Mouse (Mus musculus) ovary, postnatal 36 days (tissue): ENCODE measurements around the gene Aspscr1.
A peak's percentile ranks its signal among the peaks of the same experiment; 100 is the strongest.

Experiments
- DNase-seq: peaks from one replicate; pipeline ENCODE4 v3.0.0; 2022; ENCODE audit warnings: low spot score, mixed read lengths

Gene Aspscr1

DNA sequence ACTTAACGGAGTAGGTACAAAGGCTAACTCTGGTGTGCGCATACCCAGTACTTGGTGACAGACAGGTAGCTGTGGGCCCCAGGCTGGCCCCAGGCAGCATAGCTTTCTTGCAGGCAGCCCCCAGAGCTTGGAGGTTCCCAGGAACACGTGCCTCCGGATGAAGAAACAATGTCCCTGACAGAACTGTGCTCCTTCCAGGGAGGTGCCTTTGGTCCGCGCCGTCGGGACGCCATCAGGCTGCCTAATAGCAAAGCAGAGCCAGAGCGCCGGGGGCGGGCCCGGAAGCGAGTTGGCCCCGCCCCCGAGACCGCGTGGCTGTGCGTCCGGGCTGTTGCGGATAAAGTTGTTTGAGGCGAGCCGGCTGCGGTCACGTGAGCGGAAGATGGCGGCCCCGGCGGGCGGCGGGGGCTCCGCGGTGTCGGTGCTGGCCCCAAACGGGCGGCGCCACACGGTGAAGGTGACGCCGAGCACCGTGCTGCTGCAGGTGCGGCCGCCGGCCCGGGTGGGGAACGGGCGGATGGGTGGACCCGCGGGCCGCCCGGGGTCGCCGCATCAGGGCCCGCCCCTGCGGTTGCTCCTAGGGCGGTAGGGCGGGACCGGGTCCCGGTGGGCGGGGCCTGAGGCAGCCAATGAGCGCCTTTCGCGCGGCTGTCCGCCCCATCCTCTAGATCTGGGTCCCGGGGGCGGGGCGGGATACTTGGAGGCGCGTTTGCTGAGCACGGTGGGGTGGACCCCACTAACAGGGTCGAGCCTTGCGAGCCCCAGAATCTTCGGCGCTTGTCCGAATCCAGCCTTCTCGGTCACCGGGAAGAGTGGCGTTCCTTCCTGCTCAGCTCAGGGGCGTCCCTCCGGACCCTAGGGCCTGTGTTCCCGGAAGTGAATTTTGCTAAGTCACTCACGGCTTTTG, at the start of gene Aspscr1:
Aspscr1 (plus strand) TSS at position 287 of the 907 bp plus-strand sequence.
- peak; percentile 97 for DNase-seq

DNA sequence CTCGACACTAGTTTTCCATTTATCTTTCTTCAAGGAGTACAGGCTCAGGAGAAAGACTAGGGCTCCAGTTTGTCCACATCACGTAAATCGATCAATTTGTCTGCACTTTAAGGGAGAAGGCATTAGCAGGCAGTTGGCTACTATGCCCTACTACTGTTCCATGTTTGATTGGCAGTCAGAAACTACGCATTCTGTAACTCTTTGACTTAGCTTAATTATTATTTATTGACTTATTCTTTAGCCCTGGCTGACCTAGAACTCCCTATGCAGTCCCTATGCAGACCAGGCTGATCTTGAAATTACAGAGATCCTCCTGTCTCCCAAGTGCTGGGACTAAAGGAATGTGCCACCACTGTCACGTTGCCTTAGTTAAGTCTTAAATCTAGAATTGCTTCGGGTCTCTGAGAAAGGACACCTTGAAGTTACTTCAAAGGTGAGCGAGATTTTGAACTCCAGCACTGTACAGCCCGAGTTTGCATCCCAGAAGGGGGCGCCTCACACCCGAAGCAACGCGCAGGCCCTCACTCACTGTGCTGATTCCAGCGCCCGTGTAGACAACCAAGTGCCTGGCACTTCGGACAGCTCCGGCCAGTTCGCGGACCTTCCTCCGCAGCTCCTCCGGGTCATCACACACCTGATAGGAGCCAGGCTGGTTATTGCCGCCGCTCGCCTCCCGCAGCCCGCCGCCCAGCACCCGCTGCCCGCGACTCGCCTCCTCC, 48.7 kb upstream of the Aspscr1 start:
- DNase-seq = peak; percentile 67

DNA sequence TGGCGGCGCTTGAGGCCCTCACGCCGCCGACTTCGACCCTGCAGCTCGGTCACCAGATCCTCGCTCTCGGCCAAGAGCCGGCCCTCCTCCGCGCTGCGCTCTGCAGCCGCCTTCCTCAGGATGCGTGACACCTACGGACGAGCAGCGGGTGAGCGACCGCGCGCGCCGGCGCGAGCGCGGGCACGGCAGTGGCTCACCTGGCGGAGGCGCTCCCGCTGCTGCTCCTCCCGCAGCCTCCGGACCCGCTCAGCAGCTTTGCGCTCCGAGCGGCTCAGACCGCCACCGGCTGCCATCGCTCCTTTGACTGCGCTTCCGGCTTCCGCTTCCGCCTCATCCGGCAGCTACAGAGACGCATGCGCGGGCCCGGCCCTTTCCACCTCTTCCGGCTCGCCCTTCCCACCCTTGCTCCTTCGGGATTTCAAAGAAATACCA, 48.1 kb upstream of the Aspscr1 start:
- DNase-seq = peak; percentile 86

DNA sequence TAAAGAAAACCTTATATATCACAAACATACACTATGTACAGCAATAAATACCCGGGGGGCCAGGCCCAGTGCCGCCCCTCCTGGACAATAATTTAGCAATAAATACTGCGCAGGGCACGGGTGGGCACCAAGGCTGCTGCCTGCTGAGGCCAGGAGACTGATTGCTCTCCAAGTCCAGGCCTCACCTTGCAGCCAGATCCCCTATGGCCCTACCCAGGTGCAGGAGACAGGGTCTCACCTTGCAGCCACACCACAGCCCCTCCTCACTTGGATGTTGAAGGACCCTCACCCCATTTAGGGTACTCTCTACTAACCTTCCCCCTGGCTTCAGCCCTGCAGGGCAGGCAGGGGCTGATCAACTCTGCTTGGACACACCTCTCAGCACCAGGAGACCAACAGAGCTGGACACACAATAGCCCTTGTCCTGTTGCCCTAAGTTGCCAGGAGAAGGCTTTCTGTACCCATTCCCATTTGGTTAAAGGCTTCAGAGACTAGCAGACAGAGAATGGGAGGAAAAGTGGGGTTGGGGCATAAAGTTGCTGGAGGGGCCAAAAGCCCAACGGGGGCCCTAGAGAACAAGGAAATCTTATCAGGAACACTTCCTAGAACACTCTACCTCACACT, 47.5 kb upstream of the Aspscr1 start, which contains the start of gene Sirt7:
Sirt7 (minus strand) TSS at position 89 of the 624 bp plus-strand sequence.
- DNase-seq = no peak

DNA sequence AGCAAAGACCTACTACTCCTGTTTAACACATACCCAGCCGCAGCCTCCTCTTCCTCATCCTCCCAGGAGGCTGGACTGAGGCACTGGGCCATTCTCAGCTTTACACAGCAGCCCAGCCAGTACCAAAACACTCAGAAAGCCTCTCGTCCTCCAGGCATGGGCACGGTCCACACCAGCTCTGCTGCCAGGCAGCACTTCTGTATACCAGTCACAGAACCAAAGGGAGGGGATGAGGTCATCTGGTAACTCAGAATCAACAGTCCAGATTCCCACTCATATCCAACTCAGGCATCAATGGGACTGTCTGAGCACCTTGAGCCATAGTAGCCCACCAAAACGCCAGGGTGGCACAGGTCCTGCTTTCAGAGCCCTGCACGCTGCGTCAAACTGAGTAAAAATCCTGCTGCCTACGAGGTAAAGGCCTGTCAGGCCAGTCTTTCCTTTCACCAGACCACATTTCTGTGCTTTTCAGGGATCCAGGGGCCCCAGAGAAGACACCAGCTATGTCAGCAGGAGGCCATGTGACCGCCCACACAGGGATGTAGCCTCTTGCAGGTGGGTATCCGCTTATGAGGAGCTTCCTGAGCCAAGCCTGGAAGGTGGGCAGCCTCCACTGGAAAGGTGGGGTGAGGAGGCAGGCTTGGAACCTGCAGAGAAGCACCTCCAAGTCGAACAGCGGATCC, 45.8 kb upstream of the Aspscr1 start:
- no peak for DNase-seq

DNA sequence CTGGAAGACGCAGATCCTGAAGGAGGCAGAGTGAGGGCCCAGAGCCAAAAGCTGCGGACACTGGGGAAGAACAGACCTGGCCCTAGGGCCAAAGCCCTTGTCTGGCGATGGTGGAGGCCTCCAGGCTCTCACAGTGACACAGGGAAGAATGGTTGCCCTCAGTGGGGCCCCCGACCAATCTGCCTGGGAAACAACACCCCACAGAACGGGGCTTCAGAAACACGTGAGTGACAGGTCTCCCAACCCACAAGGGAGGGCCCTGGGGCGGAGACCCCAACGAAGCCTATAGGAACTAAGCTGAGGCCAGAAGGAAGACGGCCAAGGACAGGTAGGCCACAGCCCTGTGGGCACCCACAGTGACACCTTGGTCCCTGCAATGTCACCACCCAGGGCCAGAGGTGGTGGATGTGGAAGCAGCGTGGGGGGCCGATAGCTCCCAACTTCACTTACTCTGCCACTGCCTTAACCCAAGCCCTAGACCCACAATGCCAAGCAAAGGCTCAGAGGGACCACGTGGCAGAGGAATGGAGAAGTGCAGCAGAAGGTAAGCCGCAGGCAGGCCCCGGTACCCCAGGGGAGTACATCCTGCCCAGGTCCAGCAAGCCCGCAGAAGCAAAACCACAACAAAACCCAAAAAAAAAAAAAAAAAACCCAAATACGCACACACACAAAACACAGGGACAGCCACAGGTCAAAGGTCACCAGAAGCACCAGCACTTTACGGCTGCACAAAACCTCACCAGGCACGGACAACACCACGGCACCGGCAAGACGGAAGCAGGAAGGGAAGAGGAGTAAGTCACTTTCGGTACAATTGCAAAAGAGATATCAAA, 45.1 kb upstream of the Aspscr1 start:
- no peak for DNase-seq

DNA sequence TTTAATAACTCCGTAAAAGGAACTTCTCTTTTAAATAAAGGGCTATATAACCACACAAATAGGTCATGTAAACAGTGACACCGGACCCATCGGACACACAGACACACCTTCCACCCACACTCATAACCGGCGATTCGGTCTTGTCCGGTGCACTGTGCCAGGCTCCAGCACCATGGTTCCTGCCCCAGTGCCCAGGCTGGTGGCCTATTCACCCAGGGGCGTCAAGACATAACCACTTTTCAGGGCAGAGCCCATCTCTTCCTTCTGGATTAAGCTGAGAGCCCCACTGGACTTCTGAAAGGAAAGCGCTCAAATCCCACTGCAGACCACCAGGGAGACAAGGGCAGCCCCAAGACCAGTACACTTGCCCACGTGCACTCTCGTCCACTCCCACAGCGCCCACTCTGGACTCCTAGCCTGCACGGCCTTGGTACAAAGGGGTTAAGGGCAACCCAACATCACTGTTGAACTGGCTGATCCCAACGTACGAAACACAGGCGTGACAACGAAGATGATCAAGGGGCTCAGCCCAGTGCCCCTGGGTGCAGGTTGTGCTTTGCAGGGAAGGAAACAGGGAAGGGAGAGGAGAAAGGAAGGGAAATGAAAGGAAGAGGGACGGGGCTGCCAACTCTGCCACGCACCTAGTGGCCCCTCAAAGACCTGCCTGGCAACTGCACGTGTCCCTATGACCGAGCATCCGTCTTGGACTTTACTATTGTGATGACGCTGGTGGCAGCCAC, 44.0 kb upstream of the Aspscr1 start:
- DNase-seq = no peak

DNA sequence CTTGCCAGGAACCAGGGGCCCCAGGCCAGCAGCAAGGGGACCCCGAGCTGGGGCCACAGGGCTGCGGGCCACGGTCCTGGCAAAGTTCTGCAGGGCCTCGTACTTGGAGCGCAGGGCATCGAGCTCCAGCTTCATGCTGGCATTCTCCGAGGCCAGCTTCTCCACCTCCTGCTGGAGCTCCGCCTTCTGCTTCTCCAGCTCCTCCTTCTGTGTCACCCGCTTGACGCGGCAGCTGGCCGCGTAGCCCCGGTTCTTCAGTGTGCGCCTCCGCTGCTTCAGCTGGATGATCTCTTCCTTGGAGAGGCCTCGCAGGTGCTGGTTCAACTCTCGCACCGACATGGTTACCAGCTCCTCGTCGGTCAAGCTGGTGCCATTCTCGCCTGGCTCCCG, 43.4 kb upstream of the Aspscr1 start:
- DNase-seq = no peak

DNA sequence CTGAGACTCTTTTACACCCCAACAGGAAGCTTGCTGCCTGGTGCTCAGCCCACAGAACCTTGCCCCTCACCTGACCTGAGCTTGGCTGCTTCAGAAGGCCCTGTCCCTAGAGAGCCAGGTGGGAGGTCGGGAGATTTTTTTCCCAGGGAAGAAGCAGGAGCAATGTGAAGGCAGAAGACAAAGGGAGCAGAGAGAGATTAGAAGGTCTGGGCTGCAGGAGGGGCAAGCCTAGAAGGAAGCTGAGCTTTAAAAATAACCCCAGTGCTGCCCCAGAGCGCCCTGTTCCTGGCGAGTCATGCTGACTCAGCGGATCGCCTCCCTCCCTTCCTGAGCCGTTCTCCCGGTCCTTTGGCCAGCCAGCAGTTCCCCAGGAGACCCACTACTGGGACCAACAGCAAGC, 42.9 kb upstream of the Aspscr1 start:
- DNase-seq = no peak

DNA sequence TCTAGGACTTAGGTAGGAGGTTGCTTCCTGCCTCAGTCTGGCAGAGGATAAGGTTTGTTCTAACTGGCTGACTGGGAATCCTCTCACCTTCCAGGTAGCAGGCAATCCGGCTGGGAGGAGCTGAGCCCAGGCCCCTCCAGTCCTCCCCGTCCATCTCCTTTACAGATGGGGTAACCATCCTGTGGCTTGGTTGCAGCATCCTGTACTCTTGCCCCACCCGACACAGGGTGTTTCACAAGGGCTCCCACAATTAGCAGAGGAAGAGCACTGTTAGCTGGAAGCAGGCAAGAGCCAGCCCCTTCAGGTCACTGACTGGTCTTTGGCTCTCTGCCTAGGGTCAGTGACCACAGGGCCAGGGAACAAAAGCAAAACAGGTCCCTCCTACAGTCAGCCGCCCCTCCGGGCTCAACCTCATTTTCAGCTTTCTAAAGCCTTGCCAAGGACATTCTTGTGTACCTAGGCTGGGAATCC, 42.3 kb upstream of the Aspscr1 start:
- DNase-seq = no peak

DNA sequence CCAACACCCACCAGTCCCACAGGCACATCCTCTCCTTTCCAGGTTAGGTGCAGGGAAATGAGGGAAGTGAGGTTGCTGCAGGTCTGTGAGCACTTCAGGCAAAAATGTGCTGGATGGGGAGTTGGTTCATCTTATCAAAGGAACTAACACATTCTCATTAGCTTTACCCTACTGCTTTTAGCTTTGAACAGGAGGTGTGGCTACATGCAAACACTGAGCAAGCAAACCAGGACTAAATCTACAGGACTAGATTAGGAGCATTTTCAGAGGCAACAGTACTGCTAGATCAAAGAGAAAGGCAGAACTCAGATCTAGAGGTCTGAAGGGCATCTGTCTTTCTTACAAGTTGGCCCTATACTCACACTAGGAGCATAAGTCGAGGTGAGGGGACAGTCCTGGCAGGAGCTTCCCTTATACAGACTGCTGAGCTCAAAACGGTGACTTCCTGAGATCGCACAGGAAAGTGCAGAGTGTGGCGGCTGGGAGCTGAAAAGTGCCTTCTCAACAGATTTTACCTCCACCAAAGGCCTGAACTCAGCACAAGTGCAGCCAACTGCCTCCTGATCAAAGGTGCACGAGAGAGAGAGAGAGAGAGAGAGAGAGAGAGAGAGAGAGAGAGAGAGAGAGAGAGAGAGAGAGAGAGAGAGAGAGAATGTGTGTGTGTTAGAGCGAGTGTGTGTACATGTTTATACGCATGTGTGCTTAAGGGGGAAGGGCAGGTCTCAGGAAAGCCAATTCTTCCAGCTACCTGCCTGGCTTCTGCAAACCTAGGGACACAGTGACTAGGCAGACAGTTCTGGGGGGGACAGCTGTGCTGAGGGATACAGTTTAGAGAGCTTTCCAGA, 41.7 kb upstream of the Aspscr1 start:
- no peak for DNase-seq

DNA sequence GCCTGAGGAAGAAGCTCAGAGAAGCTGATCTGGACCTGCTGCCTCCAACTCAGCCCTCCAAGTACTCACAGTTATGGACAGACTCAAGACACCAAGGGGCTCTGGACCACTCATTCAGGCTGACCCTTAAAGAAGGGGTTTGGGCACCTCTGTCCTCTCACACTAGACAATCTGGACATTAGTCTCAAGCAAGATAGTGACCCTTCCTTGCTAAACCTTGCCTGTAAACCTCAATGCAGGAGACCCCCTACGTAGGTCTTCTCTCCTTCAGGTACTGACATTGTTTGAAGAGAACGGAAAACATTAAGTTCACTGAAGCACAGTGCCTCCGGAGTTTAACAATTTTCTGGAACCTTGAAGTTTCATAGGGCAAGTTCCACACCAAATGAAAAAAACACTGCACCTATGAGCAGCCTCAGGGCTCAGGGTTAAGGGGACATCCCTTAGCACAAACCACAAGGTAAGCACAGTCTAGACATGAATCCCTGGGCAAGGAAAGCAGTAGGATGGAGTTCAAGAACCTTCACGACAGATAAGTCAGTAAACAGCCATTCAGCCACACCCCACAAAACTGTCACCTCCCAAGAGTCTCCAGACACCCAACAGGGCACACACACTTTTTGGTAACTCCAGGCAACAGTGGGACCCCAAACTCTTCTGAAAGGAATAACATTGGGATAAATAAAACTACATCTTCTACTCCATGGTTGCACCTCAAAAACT, 40.9 kb upstream of the Aspscr1 start:
- no peak for DNase-seq

DNA sequence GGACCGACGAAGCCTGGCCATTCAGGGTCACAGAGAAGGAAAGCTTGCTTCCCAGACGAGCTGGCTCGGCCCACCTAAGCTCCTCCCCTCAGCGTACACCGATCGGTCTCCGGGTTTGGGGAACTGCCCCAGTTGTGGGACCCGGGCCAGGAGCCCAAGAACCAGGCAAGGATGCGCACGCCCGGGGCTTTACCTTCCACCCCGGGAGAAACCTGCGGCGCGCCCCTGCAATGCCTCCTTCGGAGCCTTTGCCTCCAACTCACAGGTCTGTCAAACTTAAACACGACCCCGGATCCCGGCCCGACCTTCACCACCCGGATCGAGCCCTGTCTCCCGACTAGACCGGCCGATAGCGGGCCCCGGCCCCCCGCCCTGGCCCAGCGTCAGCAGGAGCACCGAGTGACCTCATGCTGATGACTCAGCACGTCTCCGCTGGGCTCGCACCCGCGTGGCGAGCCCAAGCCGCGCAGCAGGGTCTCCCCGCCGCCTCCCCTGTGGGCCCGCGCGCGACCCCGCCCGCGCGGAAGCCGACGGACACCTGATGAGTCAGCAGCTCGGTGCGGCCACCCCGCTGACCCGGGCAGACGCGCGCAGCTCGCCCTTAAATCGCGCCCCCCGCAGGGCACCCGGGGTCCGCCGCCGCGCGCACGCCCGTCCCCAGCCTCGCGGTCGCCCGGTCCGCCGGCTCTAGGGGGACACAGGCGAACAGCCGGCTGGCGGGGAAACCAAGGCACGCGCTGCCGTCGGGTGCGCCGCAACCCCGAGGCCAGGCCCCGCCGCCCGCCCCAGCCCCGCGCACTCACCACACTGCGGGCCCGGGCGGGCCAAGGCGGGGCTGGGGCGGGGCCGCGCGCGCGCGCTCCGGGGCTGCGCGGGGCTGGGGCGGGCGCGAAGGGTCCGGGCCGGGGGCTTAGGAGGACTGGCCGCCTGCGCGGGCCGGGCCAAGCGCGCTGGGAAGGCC, 39.9 kb upstream of the Aspscr1 start:
- peak; percentile 78 for DNase-seq

DNA sequence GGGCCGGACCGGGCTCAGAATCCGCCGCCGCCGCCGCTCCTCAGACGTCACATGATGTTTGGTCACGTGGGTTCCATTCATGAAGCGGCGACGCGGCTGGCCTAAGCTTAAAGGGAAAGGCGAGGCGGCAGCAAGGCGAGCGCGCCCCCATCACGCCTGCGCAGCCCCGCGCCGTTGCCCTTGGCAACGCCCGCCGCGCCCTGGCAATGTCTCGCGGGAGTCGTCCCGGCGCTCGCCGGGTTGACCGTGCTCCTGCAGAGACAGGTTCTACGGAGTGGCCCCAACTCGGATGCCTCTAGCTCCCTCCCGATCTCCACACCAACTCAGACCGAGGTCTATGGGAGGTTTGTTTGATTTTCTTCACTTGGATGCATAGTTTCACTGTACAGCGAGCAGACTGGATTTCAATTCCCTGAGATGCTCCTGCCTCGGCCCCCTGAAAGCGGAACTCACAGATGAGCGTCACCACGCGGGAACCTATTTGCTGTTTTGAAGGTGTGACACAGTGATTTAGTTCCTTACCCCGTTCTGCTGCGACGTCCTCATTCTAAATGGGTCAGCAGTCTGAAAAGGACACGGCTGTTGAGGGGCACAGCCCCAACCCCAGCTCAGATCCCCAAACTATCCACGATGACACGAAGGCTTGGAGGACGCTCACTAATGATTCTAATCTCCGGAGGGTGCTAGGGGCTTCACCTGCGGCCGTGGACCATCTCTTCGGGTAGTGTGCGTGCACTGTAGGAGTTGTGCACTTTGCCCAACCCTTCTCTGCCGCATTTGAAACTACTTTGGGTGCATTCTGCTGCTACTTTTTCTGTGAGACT, 39.0 kb upstream of the Aspscr1 start, which contains the start of gene Mafg:
Mafg (minus strand) TSS at position 81 of the 824 bp plus-strand sequence.
- DNase-seq = peak; percentile 94

DNA sequence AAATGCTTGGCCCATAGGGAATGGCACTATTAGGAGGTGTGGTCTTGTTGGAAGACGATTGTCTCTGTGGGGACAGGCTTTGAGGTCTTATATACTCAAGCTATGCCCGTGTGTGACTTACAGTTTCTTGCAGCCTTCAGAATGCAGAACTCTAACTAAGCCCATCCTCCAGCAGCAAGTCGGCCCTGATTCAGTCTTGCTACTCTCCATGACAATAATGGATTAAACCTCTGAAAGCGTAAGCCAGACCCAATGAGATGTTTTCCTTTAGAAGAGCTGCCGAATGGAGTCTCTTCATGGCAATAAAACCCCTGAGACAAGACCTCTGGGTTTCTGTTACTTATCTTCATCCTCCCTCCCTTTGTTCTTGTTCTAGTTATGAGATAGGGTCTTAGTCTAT, 38.0 kb upstream of the Aspscr1 start:
- DNase-seq = no peak

DNA sequence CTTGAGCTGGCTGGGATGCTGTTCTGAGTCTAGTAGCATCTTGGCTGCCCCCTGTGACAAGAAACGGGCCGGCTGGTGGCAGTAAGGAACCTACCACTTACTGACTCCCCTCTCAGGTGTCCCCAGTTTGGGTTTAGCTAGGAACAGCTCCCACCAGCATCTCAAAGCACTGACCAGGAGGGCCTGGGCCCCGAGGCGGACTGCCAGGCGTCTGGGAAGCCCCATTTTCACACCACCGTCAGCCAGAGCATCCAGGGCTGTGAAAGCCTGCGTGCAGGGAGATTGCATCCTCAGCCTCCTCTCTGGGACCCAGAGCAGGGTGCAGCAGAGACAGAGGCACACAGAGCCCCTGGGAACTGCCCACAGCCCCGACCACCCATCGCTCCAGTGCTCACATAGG, 31.5 kb upstream of the Aspscr1 start:
- DNase-seq = no peak

DNA sequence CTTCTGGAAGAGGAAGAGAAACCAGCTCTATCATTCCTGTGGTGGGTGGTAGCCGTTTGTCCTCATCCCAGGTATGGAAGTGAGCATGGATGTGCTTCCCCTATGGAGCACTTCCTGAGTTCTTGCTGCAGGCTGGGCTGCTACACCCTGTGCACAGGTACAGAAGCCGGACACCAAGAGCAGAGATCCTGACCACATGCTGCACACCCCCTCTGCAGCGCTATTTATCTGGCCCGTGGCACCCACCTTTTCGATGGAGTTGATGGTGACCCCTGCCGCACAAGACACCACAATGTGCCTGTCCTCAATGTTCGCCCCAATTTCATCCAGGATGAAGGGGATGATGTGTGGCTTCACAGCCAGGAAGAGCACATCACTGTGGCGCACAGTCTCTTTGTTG, 30.9 kb upstream of the Aspscr1 start:
- no peak for DNase-seq
